Mouse (Mus musculus): ENCODE measurements around the gene Wipi1. TPM values are rescaled to one million over a fixed set of nuclear protein-coding genes. Genes with fewer than 3 reads are reported as not detected.

The Wipi1 gene
- polyA plus RNA-seq, 1 experiment from 2014 or later, result 13.6 TPM

- Histone ChIP-seq H3K27me3 (no peaks in the 10 kb centered on the region), H3K27ac (no peak overlapping the region), H3K36me3 (replicated peaks) (no peaks in the 10 kb centered on the region), H3K9ac (no peak overlapping the region), H3K4me3 (replicated peaks) (no peak overlapping the region), H3K9me3 (no peaks in the 10 kb centered on the region), H3K4me1 (peaks cover 4% of the 10 kb centered on the region; the same call in 1 of the 2 replicates), H3K4me2 (no peak overlapping the region)
- 81% methylated on average over 15 of the region's 15 CpGs for WGBS
- no peak for ATAC-seq (ENCODE audit: low FRiP score)
Observed at GRCm38 (mm10) chr11:109587638-109588374, 24.0 kb downstream of the Wipi1 start.

GRCm38 (mm10) chr11:109587019-109587418, 24.7 kb downstream of the Wipi1 start:
- Histone ChIP-seq H3K36me3 (replicated peaks) (no peaks in the 10 kb centered on the region), H3K27me3 (no peaks in the 10 kb centered on the region), H3K9me3 (no peaks in the 10 kb centered on the region), H3K4me1 (peaks cover 7% of the 10 kb centered on the region; the same call in 1 of the 2 replicates), H3K4me3 (replicated peaks) (no peak overlapping the region), H3K27ac (no peak overlapping the region), H3K4me2 (no peak overlapping the region), H3K9ac (no peak overlapping the region)
- no peak for ATAC-seq (ENCODE audit: low FRiP score)
- WGBS, result 68% methylated on average over 13 of the region's 13 CpGs

- no peaks in the 10 kb centered on the region for H3K36me3 ChIP-seq (replicated peaks)
- H3K4me3 ChIP-seq (replicated peaks), result no peak overlapping the region
- WGBS, result 82% methylated on average over 2 of the region's 2 CpGs
- no peak overlapping the region for H3K4me2 ChIP-seq
- no peak overlapping the region for H3K9ac ChIP-seq
- peaks cover 7% of the 10 kb centered on the region; the same call in 1 of the 2 replicates for H3K4me1 ChIP-seq
- H3K27me3 ChIP-seq, result no peaks in the 10 kb centered on the region
- no peak overlapping the region for H3K27ac ChIP-seq
- no peaks in the 10 kb centered on the region for H3K9me3 ChIP-seq
- no peak for ATAC-seq (ENCODE audit: low FRiP score)
Observed at GRCm38 (mm10) chr11:109586424-109586823, 25.3 kb downstream of the Wipi1 start.

- Histone ChIP-seq H3K36me3 (replicated peaks) (no peaks in the 10 kb centered on the region), H3K4me1 (peaks cover 7% of the 10 kb centered on the region; the same call in 1 of the 2 replicates), H3K27me3 (no peaks in the 10 kb centered on the region), H3K4me3 (replicated peaks) (no peak overlapping the region), H3K9ac (no peak overlapping the region), H3K27ac (no peak overlapping the region), H3K9me3 (no peaks in the 10 kb centered on the region), H3K4me2 (no peak overlapping the region)
- peak; percentile 62 for ATAC-seq (ENCODE audit: low FRiP score)
- 54% methylated on average over 11 of the region's 11 CpGs for WGBS
Observed at GRCm38 (mm10) chr11:109584843-109585713, 26.7 kb downstream of the Wipi1 start.

GRCm38 (mm10) chr11:109583986-109584385, 27.8 kb downstream of the Wipi1 start:
- Histone ChIP-seq H3K4me2 (no peak overlapping the region), H3K4me3 (replicated peaks) (no peak overlapping the region), H3K9ac (no peak overlapping the region), H3K27me3 (no peaks in the 10 kb centered on the region), H3K36me3 (replicated peaks) (no peaks in the 10 kb centered on the region), H3K9me3 (no peaks in the 10 kb centered on the region), H3K4me1 (peaks cover 7% of the 10 kb centered on the region; the same call in 1 of the 2 replicates), H3K27ac (no peak overlapping the region)
- WGBS, result 86% methylated on average over 14 of the region's 14 CpGs
- no peak for ATAC-seq (ENCODE audit: low FRiP score)

- H3K4me2 ChIP-seq, result no peak overlapping the region
- no peaks in the 10 kb centered on the region for H3K27me3 ChIP-seq
- no peaks in the 10 kb centered on the region for H3K9me3 ChIP-seq
- no peak overlapping the region for H3K27ac ChIP-seq
- no peak overlapping the region for H3K4me3 ChIP-seq (replicated peaks)
- WGBS, result 87% methylated on average over 9 of the region's 9 CpGs
- ATAC-seq (ENCODE audit: low FRiP score), result no peak
- H3K9ac ChIP-seq, result no peak overlapping the region
- peaks cover 10% of the 10 kb centered on the region for H3K4me1 ChIP-seq
- no peaks in the 10 kb centered on the region for H3K36me3 ChIP-seq (replicated peaks)
Observed at GRCm38 (mm10) chr11:109579999-109580398, 31.8 kb downstream of the Wipi1 start.

GRCm38 (mm10) chr11:109578536-109578935, 33.2 kb downstream of the Wipi1 start:
- H3K9me3 ChIP-seq, result no peaks in the 10 kb centered on the region
- no peaks in the 10 kb centered on the region for H3K36me3 ChIP-seq (replicated peaks)
- no peak overlapping the region for H3K4me2 ChIP-seq
- no peak overlapping the region for H3K4me3 ChIP-seq (replicated peaks)
- no peak overlapping the region for H3K9ac ChIP-seq
- WGBS, result 80% methylated on average over 3 of the region's 3 CpGs
- ATAC-seq (ENCODE audit: low FRiP score), result no peak
- peaks cover 10% of the 10 kb centered on the region for H3K4me1 ChIP-seq
- H3K27ac ChIP-seq, result no peak overlapping the region
- no peaks in the 10 kb centered on the region for H3K27me3 ChIP-seq

GRCm38 (mm10) chr11:109575832-109576231, 35.9 kb downstream of the Wipi1 start:
- Histone ChIP-seq H3K27ac (no peak overlapping the region), H3K27me3 (no peaks in the 10 kb centered on the region), H3K4me3 (replicated peaks) (no peak overlapping the region), H3K4me1 (peaks cover 3% of the 10 kb centered on the region; the same call in 1 of the 2 replicates), H3K36me3 (replicated peaks) (no peaks in the 10 kb centered on the region), H3K9me3 (no peaks in the 10 kb centered on the region), H3K9ac (no peak overlapping the region), H3K4me2 (no peak overlapping the region)
- no peak for ATAC-seq (ENCODE audit: low FRiP score)
- WGBS, result 91% methylated on average over 6 of the region's 6 CpGs

GRCm38 (mm10) chr11:109574604-109575003, 37.2 kb downstream of the Wipi1 start:
- peaks cover 3% of the 10 kb centered on the region; the same call in 1 of the 2 replicates for H3K4me1 ChIP-seq
- no peak overlapping the region for H3K4me2 ChIP-seq
- H3K27me3 ChIP-seq, result no peaks in the 10 kb centered on the region
- no peak overlapping the region for H3K4me3 ChIP-seq (replicated peaks)
- no peak overlapping the region for H3K9ac ChIP-seq
- H3K36me3 ChIP-seq (replicated peaks), result no peaks in the 10 kb centered on the region
- no peak overlapping the region for H3K27ac ChIP-seq
- 90% methylated on average over 2 of the region's 2 CpGs for WGBS
- H3K9me3 ChIP-seq, result no peaks in the 10 kb centered on the region
- ATAC-seq (ENCODE audit: low FRiP score), result no peak

- Histone ChIP-seq H3K4me1 (no peaks in the 10 kb centered on the region), H3K4me3 (replicated peaks) (no peak overlapping the region), H3K9me3 (no peaks in the 10 kb centered on the region), H3K27me3 (no peaks in the 10 kb centered on the region), H3K9ac (no peak overlapping the region), H3K36me3 (replicated peaks) (no peaks in the 10 kb centered on the region), H3K4me2 (no peak overlapping the region), H3K27ac (no peak overlapping the region)
- no peak for ATAC-seq (ENCODE audit: low FRiP score)
- WGBS, result 91% methylated on average over 11 of the region's 11 CpGs
Observed at GRCm38 (mm10) chr11:109572051-109572450, 39.7 kb downstream of the Wipi1 start.

GRCm38 (mm10) chr11:109569809-109570208, 42.0 kb downstream of the Wipi1 start:
- Histone ChIP-seq H3K27ac (no peak overlapping the region), H3K36me3 (replicated peaks) (no peaks in the 10 kb centered on the region), H3K27me3 (no peaks in the 10 kb centered on the region), H3K9ac (no peak overlapping the region), H3K4me1 (no peaks in the 10 kb centered on the region), H3K4me3 (replicated peaks) (no peak overlapping the region), H3K9me3 (no peaks in the 10 kb centered on the region), H3K4me2 (no peak overlapping the region)
- ATAC-seq (ENCODE audit: low FRiP score), result no peak
- 83% methylated on average over 7 of the region's 7 CpGs for WGBS

- no peak overlapping the region for H3K27ac ChIP-seq
- ATAC-seq (ENCODE audit: low FRiP score), result no peak
- no peaks in the 10 kb centered on the region for H3K4me1 ChIP-seq
- no peaks in the 10 kb centered on the region for H3K36me3 ChIP-seq (replicated peaks)
- WGBS, result 66% methylated on average over 12 of the region's 12 CpGs
- H3K4me3 ChIP-seq (replicated peaks), result no peak overlapping the region
- no peaks in the 10 kb centered on the region for H3K9me3 ChIP-seq
- no peak overlapping the region for H3K9ac ChIP-seq
- no peak overlapping the region for H3K4me2 ChIP-seq
- H3K27me3 ChIP-seq, result no peaks in the 10 kb centered on the region
Observed at GRCm38 (mm10) chr11:109569007-109569618, 42.7 kb downstream of the Wipi1 start.
